Mouse (Mus musculus) kidney, postnatal 10 days (tissue): ENCODE data around the gene Metap1d.

Experiments used
- DNase-seq: peaks from one replicate; pipeline ENCODE4 v3.0.0; 2021; ENCODE audit warnings: mixed read lengths

The Metap1d gene

DNA sequence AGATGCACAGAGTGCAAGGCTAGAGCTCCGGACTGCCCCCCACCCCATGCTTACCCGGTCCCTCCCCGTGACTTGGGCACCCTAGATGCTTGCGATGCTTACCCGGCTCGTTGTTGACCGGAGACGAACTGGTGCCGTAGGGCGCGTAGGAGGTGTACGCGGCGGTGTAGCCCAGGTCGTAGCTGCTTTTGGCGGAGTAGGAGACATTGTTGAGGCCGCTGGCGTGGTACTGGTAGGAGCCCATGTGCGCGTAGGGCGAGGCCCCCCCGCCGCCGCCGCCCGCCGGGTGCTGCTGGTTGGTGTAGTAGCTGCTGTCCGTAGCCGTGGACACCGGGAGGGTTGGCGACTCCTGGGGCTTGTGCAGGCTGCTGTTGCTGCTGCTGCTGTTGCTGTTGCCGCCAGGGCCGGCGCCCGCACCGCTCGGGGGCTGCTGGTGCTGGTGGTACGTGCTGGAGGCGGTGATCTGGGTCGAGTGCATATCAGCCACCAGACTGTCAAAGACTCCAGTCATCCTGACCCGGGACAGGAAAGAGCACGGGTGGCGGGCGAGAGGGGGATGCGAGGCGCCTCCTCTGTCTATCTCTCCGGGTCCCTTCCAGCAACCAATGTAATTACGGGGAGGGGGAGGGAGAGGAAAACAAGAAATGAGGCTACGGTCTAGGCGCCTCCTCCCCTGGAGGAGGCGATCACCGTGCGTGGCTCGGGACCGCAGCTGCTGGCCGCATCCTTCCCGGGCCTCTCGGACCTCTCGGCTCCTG, 93.0 kb downstream of the Metap1d start:
- peak; percentile 45 for DNase-seq

- peak; percentile 41 for DNase-seq
Measured at GRCm38 (mm10) chr2:71546640-71547071, 93.6 kb downstream of the Metap1d start, which contains the start of gene Dlx2. Dlx2 (minus strand) TSS chr2:71546754.

GRCm38 (mm10) chr2:71547829-71548228, 94.8 kb downstream of the Metap1d start:
- peak; percentile 87 for DNase-seq

DNA sequence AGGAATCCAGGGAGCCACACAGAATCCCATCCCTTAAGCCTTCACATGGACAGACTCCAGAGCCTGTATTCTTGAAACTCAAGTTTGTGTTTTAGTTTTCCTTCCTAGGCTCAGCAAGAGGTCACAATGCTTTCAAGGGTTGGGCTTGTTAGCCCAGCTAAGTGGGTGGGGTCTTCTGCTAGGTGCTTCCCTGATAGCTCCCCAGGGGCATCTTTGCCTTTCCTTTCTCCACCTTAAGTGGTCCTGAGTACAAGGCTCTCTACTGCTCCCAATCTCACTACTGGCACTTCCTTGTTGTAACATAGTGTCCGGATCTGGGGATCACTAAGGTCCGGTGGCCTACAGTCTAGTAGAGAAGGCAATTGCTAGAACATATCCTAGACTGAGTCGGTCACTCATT, 97.3 kb downstream of the Metap1d start:
- DNase-seq = no peak

DNA sequence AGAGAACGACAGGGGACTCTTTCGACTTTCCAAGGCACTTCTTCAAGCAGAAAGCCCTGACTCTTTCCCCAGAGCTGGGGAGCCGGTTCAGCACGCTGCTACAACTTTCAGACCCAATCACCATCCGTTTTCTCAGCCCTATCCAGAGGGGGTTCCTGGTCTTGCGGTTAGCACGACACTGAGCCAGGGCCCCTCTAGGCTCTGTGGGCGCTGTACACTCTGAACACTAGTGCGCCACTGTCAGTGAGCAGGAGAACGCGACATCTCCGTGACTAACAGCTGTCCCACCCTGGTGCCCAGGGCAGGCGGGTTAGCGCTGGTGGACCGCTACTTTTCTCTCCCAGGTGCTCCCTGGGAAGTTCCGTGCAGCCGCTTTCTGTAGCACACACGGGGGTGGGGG, 98.6 kb downstream of the Metap1d start:
- no peak for DNase-seq

- no peak for DNase-seq
Measured at GRCm38 (mm10) chr2:71556071-71556470, 103.0 kb downstream of the Metap1d start.

- no peak for DNase-seq
Measured at GRCm38 (mm10) chr2:71566466-71566865, 113.4 kb downstream of the Metap1d start.

DNA sequence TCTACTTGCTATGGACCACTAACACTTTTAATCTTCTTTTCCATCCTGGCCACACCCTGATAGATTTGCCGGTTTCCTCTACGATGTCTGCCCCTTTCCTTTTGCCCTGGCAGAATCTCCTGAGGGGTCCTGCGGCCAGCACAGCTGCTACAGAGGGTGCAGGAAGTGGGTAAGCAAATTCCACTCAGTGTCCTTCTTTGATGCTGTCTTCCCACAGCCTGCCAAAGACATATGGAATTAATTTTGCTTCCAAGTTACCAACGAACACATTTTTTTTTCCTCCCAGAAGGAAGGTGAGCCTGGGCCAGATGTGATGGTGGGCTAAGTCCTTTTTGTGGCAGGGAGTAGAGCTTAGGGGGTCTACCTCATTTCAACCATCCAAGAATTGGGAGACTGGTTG, 120.7 kb downstream of the Metap1d start:
- no peak for DNase-seq
